Mouse (Mus musculus) left cerebral cortex, postnatal 4 days (tissue): ENCODE measurements around the gene Capsl. TPM values are rescaled to one million over a fixed set of nuclear protein-coding genes. Genes with fewer than 3 reads are reported as not detected.

Experiments
- total RNA-seq, 2 experiments: library from RNA; stranded (reverse); gene quantifications; 2 replicates each; pipeline ENCODE4 v1.2.3; 2021

The Capsl gene
- total RNA-seq, 2 experiments from 2014 or later, result 2.4 to 2.6 TPM

Other genes starting within 250 kb of the Capsl start
- not detected for gene Ugt3a1, start 159.1 kb upstream of the Capsl start, total RNA-seq
- not detected for gene Ugt3a2, start 100.5 kb upstream of the Capsl start, total RNA-seq
- gene Il7r, start 94.1 kb downstream of the Capsl start, total RNA-seq, result under 1 TPM in 1 of 2 experiments, not detected in 1; 0.24 TPM